Mouse (Mus musculus) A20 (cell line): ENCODE results near the gene Pik3cb.

Source experiments
- DNase-seq: peaks from one replicate; pipeline ENCODE4 v3.0.0-alpha.2; 2011; ENCODE audit warnings: low read depth, low spot score

The Pik3cb gene

GRCm38 (mm10) chr9:99146855-99147735 is 6.7 kb upstream of the Pik3cb start:
- peak; percentile 46 for DNase-seq

GRCm38 (mm10) chr9:99145756-99146155 is 5.3 kb upstream of the Pik3cb start:
- peak; percentile 39 for DNase-seq

GRCm38 (mm10) chr9:99144416-99144989 is 4.1 kb upstream of the Pik3cb start:
- no peak for DNase-seq

GRCm38 (mm10) chr9:99141618-99142017 is 1.2 kb upstream of the Pik3cb start:
- no peak for DNase-seq

GRCm38 (mm10) chr9:99141171-99141570 is 750 bp upstream of the Pik3cb start:
- DNase-seq = no peak

- DNase-seq = peak; percentile 69
Observed at GRCm38 (mm10) chr9:99139194-99140023, 1.0 kb downstream of the Pik3cb start.

- DNase-seq = no peak
Observed at GRCm38 (mm10) chr9:99137301-99137700, 3.1 kb downstream of the Pik3cb start.

- no peak for DNase-seq
Observed at GRCm38 (mm10) chr9:99131951-99132470, 8.4 kb downstream of the Pik3cb start.

- DNase-seq = no peak
Observed at GRCm38 (mm10) chr9:99131119-99131518, 9.3 kb downstream of the Pik3cb start.

GRCm38 (mm10) chr9:99127578-99127977 is 12.8 kb downstream of the Pik3cb start:
- no peak for DNase-seq

GRCm38 (mm10) chr9:99122749-99123148 is 17.7 kb downstream of the Pik3cb start:
- peak; percentile 20 for DNase-seq

- DNase-seq = no peak
Observed at GRCm38 (mm10) chr9:99112409-99112808, 28.0 kb downstream of the Pik3cb start.

GRCm38 (mm10) chr9:99111085-99111484 is 29.3 kb downstream of the Pik3cb start:
- DNase-seq = no peak

- DNase-seq = no peak
Observed at GRCm38 (mm10) chr9:99110213-99110612, 30.2 kb downstream of the Pik3cb start.

- peak; percentile 24 for DNase-seq
Observed at GRCm38 (mm10) chr9:99109585-99109984, 30.8 kb downstream of the Pik3cb start.

GRCm38 (mm10) chr9:99104449-99104848 is 36.0 kb downstream of the Pik3cb start:
- DNase-seq = peak; percentile 27

- no peak for DNase-seq
Observed at GRCm38 (mm10) chr9:99103865-99104264, 36.6 kb downstream of the Pik3cb start.

GRCm38 (mm10) chr9:99098482-99099129 is 41.8 kb downstream of the Pik3cb start:
- no peak for DNase-seq

- DNase-seq = no peak
Observed at GRCm38 (mm10) chr9:99097668-99098067, 42.8 kb downstream of the Pik3cb start.

GRCm38 (mm10) chr9:99095192-99095591 is 45.2 kb downstream of the Pik3cb start:
- no peak for DNase-seq

- DNase-seq = no peak
Observed at GRCm38 (mm10) chr9:99090546-99090945, 49.9 kb downstream of the Pik3cb start.
